Mouse (Mus musculus): ENCODE measurements around the gene Nampt.
"Not testable (repeated sequence)": the region's sequence is repeated elsewhere in the genome, so short reads cannot be mapped to it uniquely, and the experiment has no call there.

Gene Nampt

GRCm38 (mm10) chr12:32846325-32846724 lies 27.0 kb downstream of the Nampt start:
- DNase-seq, result no peak

- no peak for DNase-seq
Measured at GRCm38 (mm10) chr12:32853757-32854156, 34.4 kb downstream of the Nampt start.

GRCm38 (mm10) chr12:32854866-32855265 lies 35.5 kb downstream of the Nampt start:
- DNase-seq, result no peak

GRCm38 (mm10) chr12:32855398-32855797 lies 36.1 kb downstream of the Nampt start:
- DNase-seq, result no peak

- peak; percentile 35 for DNase-seq
Measured at GRCm38 (mm10) chr12:32856707-32857511, 37.6 kb downstream of the Nampt start.

- DNase-seq, result no peak
Measured at GRCm38 (mm10) chr12:32858444-32858843, 39.1 kb downstream of the Nampt start.

- no peak for DNase-seq
Measured at GRCm38 (mm10) chr12:32860820-32861219, 41.5 kb downstream of the Nampt start.

GRCm38 (mm10) chr12:32870815-32871214 lies 51.5 kb downstream of the Nampt start:
- DNase-seq, result no peak

GRCm38 (mm10) chr12:32877500-32877899 lies 58.2 kb downstream of the Nampt start:
- no peak for DNase-seq

GRCm38 (mm10) chr12:32877964-32878571 lies 58.7 kb downstream of the Nampt start:
- no peak for DNase-seq

GRCm38 (mm10) chr12:32879371-32879770 lies 60.0 kb downstream of the Nampt start:
- no peak for DNase-seq

GRCm38 (mm10) chr12:32884356-32884755 lies 65.0 kb downstream of the Nampt start:
- DNase-seq, result peak; percentile 18

- no peak for DNase-seq
Measured at GRCm38 (mm10) chr12:32885041-32885440, 65.7 kb downstream of the Nampt start.

GRCm38 (mm10) chr12:32886353-32886752 lies 67.0 kb downstream of the Nampt start:
- no peak for DNase-seq

- DNase-seq, result no peak
Measured at GRCm38 (mm10) chr12:32888226-32888625, 68.9 kb downstream of the Nampt start.

GRCm38 (mm10) chr12:32889846-32890245 lies 70.5 kb downstream of the Nampt start:
- no peak for DNase-seq

- no peak for DNase-seq
Measured at GRCm38 (mm10) chr12:32890455-32890854, 71.1 kb downstream of the Nampt start.

- not testable (repeated sequence) for DNase-seq
Measured at GRCm38 (mm10) chr12:32891271-32891670, 71.9 kb downstream of the Nampt start.

GRCm38 (mm10) chr12:32893212-32893611 lies 73.9 kb downstream of the Nampt start:
- DNase-seq, result no peak

GRCm38 (mm10) chr12:32895806-32896205 lies 76.5 kb downstream of the Nampt start:
- no peak for DNase-seq

GRCm38 (mm10) chr12:32896496-32896895 lies 77.2 kb downstream of the Nampt start:
- no peak for DNase-seq

- peak; percentile 92 for DNase-seq
Measured at GRCm38 (mm10) chr12:32897199-32898120, 78.1 kb downstream of the Nampt start.

- DNase-seq, result no peak
Measured at GRCm38 (mm10) chr12:32901005-32901404, 81.7 kb downstream of the Nampt start.

Data from kidney, adult 18-20 months (tissue).